Mouse (Mus musculus) testis, adult 2 months (tissue): ENCODE data around the gene Dscam. TPM values are rescaled to one million over a fixed set of nuclear protein-coding genes. Genes with fewer than 3 reads are reported as not detected.

Source experiments
- H3K27ac ChIP-seq: fragments of 200-500 bp; 2 replicates; pipeline ENCODE4 v1.5.1; 2012; ENCODE audit warnings: low read depth, low read length; ENCODE audit not compliant: control insufficient read depth, insufficient read depth
- H3K27me3 ChIP-seq: fragments of 200-500 bp; 2 replicates; pipeline ENCODE4 v1.6.1; 2012; ENCODE audit warnings: mild to moderate bottlenecking, low read length, moderate library complexity; ENCODE audit not compliant: control insufficient read depth, insufficient read depth
- H3K36me3 ChIP-seq: fragments of 200-500 bp; 2 replicates; pipeline ENCODE4 v1.6.1; 2012; ENCODE audit warnings: mild to moderate bottlenecking, low read length; ENCODE audit not compliant: control insufficient read depth, insufficient read depth
- H3K4me1 ChIP-seq: fragments of 200-500 bp; 2 replicates; pipeline ENCODE4 v1.6.1; 2012; ENCODE audit warnings: low read length; ENCODE audit not compliant: control insufficient read depth, insufficient read depth
- H3K4me3 ChIP-seq: fragments of 200-500 bp; 2 replicates; pipeline ENCODE4 v1.5.1; 2012; ENCODE audit warnings: low read depth, mild to moderate bottlenecking, low read length, moderate library complexity, mixed read lengths; ENCODE audit not compliant: control insufficient read depth
- CTCF ChIP-seq: fragments of 200-500 bp; IDR thresholded peaks from 2 replicates; pipeline ENCODE4 v1.5.1; 2012; ENCODE audit warnings: low read depth, mild to moderate bottlenecking, inconsistent platforms, low read length, moderate library complexity; ENCODE audit not compliant: control insufficient read depth, insufficient read depth, insufficient replicate concordance
- POLR2A ChIP-seq: fragments of 200-500 bp; IDR thresholded peaks from 2 replicates; pipeline ENCODE4 v1.6.1; 2012; ENCODE audit warnings: low read depth, mild to moderate bottlenecking, inconsistent platforms, low read length, moderate library complexity; ENCODE audit not compliant: control insufficient read depth
- polyA plus RNA-seq: library from polyadenylated mRNA; depleted of rRNA; stranded (reverse); fragments of >200 nt; gene quantifications from 2 replicates; pipeline ENCODE4 v1.2.3, GENCODE M21; 2012

Gene Dscam
- polyA plus RNA-seq, 1 experiment, result 0.94 TPM

GRCm38 (mm10) chr16:96689419-96689818 is 481.1 kb downstream of the Dscam start:
- Histone ChIP-seq H3K4me1 (no peaks in the 10 kb centered on the region), H3K4me3 (no peak overlapping the region), H3K27ac (no peak overlapping the region), H3K27me3 (no peaks in the 10 kb centered on the region), H3K36me3 (no peaks in the 10 kb centered on the region)
- TF ChIP-seq POLR2A, result no peak
- TF ChIP-seq CTCF, result no peak

- no peak overlapping the region for H3K27ac ChIP-seq
- no peaks in the 10 kb centered on the region for H3K4me1 ChIP-seq
- H3K36me3 ChIP-seq, result no peaks in the 10 kb centered on the region
- H3K27me3 ChIP-seq, result no peaks in the 10 kb centered on the region
- H3K4me3 ChIP-seq, result no peak overlapping the region
- TF ChIP-seq CTCF (no peak), POLR2A (no peak)
Observed at GRCm38 (mm10) chr16:96685065-96685464, 485.5 kb downstream of the Dscam start.

GRCm38 (mm10) chr16:96684581-96684980 is 486.0 kb downstream of the Dscam start:
- no peak for TF ChIP-seq CTCF
- TF ChIP-seq POLR2A, result no peak
- Histone ChIP-seq H3K4me1 (no peaks in the 10 kb centered on the region), H3K4me3 (no peak overlapping the region)

GRCm38 (mm10) chr16:96682289-96682972 is 488.1 kb downstream of the Dscam start:
- H3K36me3 ChIP-seq, result no peaks in the 10 kb centered on the region
- no peaks in the 10 kb centered on the region for H3K4me1 ChIP-seq
- TF ChIP-seq CTCF (no peak), POLR2A (no peak)
- no peak overlapping the region for H3K27ac ChIP-seq
- no peak overlapping the region for H3K4me3 ChIP-seq
- H3K27me3 ChIP-seq, result no peaks in the 10 kb centered on the region

More at GRCm38 (mm10) chr16:96684581-96684980, 486.0 kb downstream of the Dscam start:
- H3K27me3 ChIP-seq, result no peaks in the 10 kb centered on the region
- H3K36me3 ChIP-seq, result no peaks in the 10 kb centered on the region
- H3K27ac ChIP-seq, result no peak overlapping the region

- TF ChIP-seq CTCF (no peak), POLR2A (no peak)
- Histone ChIP-seq H3K36me3 (no peaks in the 10 kb centered on the region), H3K27me3 (no peaks in the 10 kb centered on the region), H3K27ac (no peak overlapping the region), H3K4me3 (no peak overlapping the region), H3K4me1 (no peaks in the 10 kb centered on the region)
Observed at GRCm38 (mm10) chr16:96679981-96680380, 490.6 kb downstream of the Dscam start.

GRCm38 (mm10) chr16:96677471-96677870 is 493.1 kb downstream of the Dscam start:
- no peak for TF ChIP-seq POLR2A
- TF ChIP-seq CTCF, result no peak
- Histone ChIP-seq H3K27me3 (no peaks in the 10 kb centered on the region), H3K36me3 (no peaks in the 10 kb centered on the region), H3K4me1 (peaks cover 2% of the 10 kb centered on the region; the same call in 1 of the 2 replicates), H3K27ac (no peak overlapping the region), H3K4me3 (no peak overlapping the region)

- TF ChIP-seq CTCF (no peak), POLR2A (no peak)
- Histone ChIP-seq H3K27ac (no peak overlapping the region), H3K27me3 (no peaks in the 10 kb centered on the region), H3K4me1 (peaks cover 2% of the 10 kb centered on the region; the same call in 1 of the 2 replicates), H3K36me3 (no peaks in the 10 kb centered on the region), H3K4me3 (no peak overlapping the region)
Observed at GRCm38 (mm10) chr16:96676663-96677062, 493.9 kb downstream of the Dscam start.
